Mouse (Mus musculus): ENCODE measurements around the gene Jmjd7.

Gene Jmjd7

GRCm38 (mm10) chr2:120058818-120059217 lies 31.5 kb downstream of the Jmjd7 start:
- DNase-seq (ENCODE audit: extremely low spot score) = no peak

GRCm38 (mm10) chr2:120059466-120059865 lies 32.2 kb downstream of the Jmjd7 start:
- no peak for DNase-seq (ENCODE audit: extremely low spot score)

- DNase-seq (ENCODE audit: extremely low spot score) = no peak
Observed at GRCm38 (mm10) chr2:120060190-120060589, 32.9 kb downstream of the Jmjd7 start.

DNA sequence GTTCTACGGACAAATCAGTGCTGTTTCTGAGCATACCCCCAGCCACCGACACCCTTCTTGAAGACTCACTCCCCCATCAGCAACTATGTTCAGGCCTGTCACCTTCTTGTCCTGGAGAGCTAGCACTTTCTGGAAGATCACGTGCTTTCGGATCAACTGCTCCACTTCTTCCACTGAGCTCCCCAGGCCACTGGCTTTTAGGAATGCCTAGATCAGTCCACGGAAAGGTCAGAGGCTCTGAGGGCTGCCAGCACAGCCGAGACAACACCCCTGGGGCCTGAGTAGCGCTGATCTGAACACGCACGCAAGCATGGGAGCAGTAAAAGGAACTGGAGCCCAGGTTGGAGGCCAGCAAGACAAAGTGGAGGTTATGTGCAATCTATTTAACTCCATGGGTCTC lies 33.4 kb downstream of the Jmjd7 start:
- no peak for DNase-seq (ENCODE audit: extremely low spot score)

GRCm38 (mm10) chr2:120062248-120062647 lies 35.0 kb downstream of the Jmjd7 start:
- no peak for DNase-seq (ENCODE audit: extremely low spot score)

DNA sequence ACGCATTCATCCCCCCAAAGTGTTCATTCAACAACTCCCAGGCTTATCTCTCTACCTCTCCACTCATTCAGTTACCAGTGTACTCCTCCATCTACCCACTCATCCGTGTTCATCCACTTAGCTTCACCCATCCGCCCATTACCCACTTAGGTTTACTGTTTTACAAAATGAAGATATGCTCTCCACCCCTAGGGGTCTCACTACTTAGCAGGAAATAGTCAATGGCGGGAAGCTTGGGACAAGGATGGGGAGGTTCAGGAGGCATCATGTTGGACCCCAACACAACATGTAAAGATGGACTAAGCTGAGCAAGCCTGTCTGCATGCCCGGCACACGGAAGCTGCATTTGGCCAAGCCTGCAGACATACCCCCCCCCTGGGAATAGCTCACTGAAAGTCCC lies 37.4 kb downstream of the Jmjd7 start:
- DNase-seq (ENCODE audit: extremely low spot score) = no peak

DNA sequence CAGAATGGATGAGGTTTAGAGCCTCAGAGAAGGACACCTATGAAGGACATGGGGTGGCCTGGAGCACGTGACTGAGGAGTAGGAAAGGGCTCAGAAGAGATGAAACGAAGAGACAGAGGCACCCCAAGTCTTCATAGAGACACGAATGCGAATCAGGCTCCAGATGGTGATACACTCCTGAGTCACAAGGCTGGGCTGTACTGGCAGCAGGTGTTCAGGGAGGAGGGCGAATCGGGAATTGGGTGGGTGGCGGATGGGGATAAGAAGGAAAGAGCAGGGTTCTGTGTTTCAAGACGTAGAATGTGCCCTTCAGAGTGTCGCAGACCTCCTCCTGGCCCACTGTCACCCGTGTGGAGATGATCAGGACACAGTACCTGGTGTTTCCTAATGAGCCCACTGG lies 38.0 kb downstream of the Jmjd7 start:
- DNase-seq (ENCODE audit: extremely low spot score) = no peak

DNA sequence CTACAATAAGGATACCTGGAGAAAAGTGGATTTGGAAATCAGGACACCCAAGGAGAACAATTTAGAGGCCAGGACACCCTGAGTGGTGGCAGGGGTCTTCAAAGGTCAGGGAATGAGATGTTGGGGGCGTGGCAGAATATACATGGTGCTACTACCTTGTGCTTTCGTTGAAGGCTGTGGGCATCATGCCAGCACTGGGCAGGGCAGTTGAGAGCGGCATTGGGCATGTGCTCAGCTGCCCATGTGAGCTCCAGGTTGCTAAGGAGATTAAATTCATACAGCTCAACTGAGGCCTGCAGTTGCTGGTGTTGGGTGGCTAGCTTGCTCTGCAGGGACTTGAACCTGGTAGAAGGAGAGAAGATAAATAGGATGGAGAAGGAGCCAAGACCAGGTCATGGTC lies 38.9 kb downstream of the Jmjd7 start:
- no peak for DNase-seq (ENCODE audit: extremely low spot score)

- peak; percentile 59 for DNase-seq (ENCODE audit: extremely low spot score)
Observed at GRCm38 (mm10) chr2:120068555-120069465, 41.5 kb downstream of the Jmjd7 start.

- no peak for DNase-seq (ENCODE audit: extremely low spot score)
Observed at GRCm38 (mm10) chr2:120069466-120069990, 42.2 kb downstream of the Jmjd7 start.

- no peak for DNase-seq (ENCODE audit: extremely low spot score)
Observed at GRCm38 (mm10) chr2:120074096-120074495, 46.8 kb downstream of the Jmjd7 start.

DNA sequence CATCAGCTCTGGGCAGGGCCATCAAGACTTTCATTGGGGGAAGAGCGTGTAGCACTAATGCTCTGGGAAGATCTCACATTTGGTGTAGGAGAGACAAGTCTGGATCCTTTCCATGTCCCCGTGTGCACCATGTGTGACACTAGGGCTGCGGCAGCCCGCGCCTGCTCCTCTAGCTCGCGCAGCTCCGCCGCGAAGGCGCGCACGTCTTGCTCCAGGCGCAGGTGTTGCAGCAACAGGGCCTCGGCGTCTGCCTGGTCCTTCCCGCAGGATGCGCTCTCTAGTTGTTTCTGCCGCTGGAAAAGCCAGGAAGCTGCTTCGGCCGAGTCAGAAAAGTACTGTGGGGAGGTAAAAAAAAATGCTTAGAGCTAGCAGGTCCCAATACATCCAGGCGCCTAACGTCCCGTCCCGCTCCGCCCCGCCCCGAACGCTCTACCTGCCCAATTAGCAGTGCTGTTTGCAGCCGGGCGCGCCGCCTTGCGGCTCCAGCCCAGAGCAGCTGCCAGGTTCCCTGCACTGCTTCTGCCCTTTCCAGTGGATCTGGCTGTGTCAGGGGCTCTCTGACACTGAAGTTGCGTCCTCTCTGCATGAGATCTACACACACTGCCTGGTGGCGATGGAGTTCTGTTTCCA lies 48.9 kb downstream of the Jmjd7 start:
- DNase-seq (ENCODE audit: extremely low spot score) = peak; percentile 60
